Mouse (Mus musculus): ENCODE measurements around the gene Tshb. TPM values are rescaled to one million over a fixed set of nuclear protein-coding genes. Genes with fewer than 3 reads are reported as not detected.

Tshb gene
- polyA plus RNA-seq (2012; ENCODE audit: insufficient read depth, insufficient read length, missing spikeins), result not detected in 2 replicates

- Histone ChIP-seq H3K27ac (ENCODE audit: insufficient read depth, low read depth, low read length) (no peak within 1 kb of the TSS), H3K4me1 (ENCODE audit: control insufficient read depth, insufficient read depth, low read length) (no peaks in the 10 kb centered on the region), H3K4me3 (ENCODE audit: insufficient read depth, low read length) (no peak within 1 kb of the TSS)
- no peak for TF ChIP-seq POLR2A (IDR thresholded peaks at IDR 0.05; ENCODE audit: borderline replicate concordance, low read depth, low read length)
- no peak for TF ChIP-seq CTCF (IDR thresholded peaks at IDR 0.05; ENCODE audit: low read depth, low read length)
These were observed at the start of gene Tshb for GRCm38 (mm10) chr3:102782618-102783017. TSS of gene Tshb (minus strand) at chr3:102782718.

GRCm38 (mm10) chr3:102803937-102804336 lies 21.4 kb upstream of the Tshb start:
- no peaks in the 10 kb centered on the region for H3K4me1 ChIP-seq (ENCODE audit: control insufficient read depth, insufficient read depth, low read length)
- H3K4me3 ChIP-seq (ENCODE audit: insufficient read depth, low read length), result no peak overlapping the region
- TF ChIP-seq CTCF (IDR thresholded peaks at IDR 0.05; ENCODE audit: low read depth, low read length) (no peak), POLR2A (IDR thresholded peaks at IDR 0.05; ENCODE audit: borderline replicate concordance, low read depth, low read length) (no peak)
- no peak overlapping the region for H3K27ac ChIP-seq (ENCODE audit: insufficient read depth, low read depth, low read length)

- no peaks in the 10 kb centered on the region for H3K4me1 ChIP-seq (ENCODE audit: control insufficient read depth, insufficient read depth, low read length)
- H3K4me3 ChIP-seq (ENCODE audit: insufficient read depth, low read length), result no peak overlapping the region
- H3K27ac ChIP-seq (ENCODE audit: insufficient read depth, low read depth, low read length), result no peak overlapping the region
- TF ChIP-seq POLR2A (IDR thresholded peaks at IDR 0.05; ENCODE audit: borderline replicate concordance, low read depth, low read length) (no peak), CTCF (IDR thresholded peaks at IDR 0.05; ENCODE audit: low read depth, low read length) (no peak)
These were observed 4.9 kb upstream of the Tshb start for GRCm38 (mm10) chr3:102787369-102787768.

- no peak overlapping the region for H3K4me3 ChIP-seq (ENCODE audit: insufficient read depth, low read length)
These were observed 9.5 kb downstream of the Tshb start for GRCm38 (mm10) chr3:102773018-102773417.

GRCm38 (mm10) chr3:102764850-102765249 lies 17.7 kb downstream of the Tshb start:
- no peaks in the 10 kb centered on the region for H3K4me1 ChIP-seq (ENCODE audit: control insufficient read depth, insufficient read depth, low read length)
- TF ChIP-seq CTCF (IDR thresholded peaks at IDR 0.05; ENCODE audit: low read depth, low read length), result no peak
- H3K4me3 ChIP-seq (ENCODE audit: insufficient read depth, low read length), result no peak overlapping the region
- H3K27ac ChIP-seq (ENCODE audit: insufficient read depth, low read depth, low read length), result no peak overlapping the region

More at GRCm38 (mm10) chr3:102773018-102773417, 9.5 kb downstream of the Tshb start:
- Histone ChIP-seq H3K27ac (ENCODE audit: insufficient read depth, low read depth, low read length) (no peak overlapping the region), H3K4me1 (ENCODE audit: control insufficient read depth, insufficient read depth, low read length) (no peaks in the 10 kb centered on the region)
- TF ChIP-seq POLR2A (IDR thresholded peaks at IDR 0.05; ENCODE audit: borderline replicate concordance, low read depth, low read length) (no peak), CTCF (IDR thresholded peaks at IDR 0.05; ENCODE audit: low read depth, low read length) (no peak)

- no peak overlapping the region for H3K4me3 ChIP-seq (ENCODE audit: insufficient read depth, low read length)
- no peaks in the 10 kb centered on the region for H3K4me1 ChIP-seq (ENCODE audit: control insufficient read depth, insufficient read depth, low read length)
- no peak overlapping the region for H3K27ac ChIP-seq (ENCODE audit: insufficient read depth, low read depth, low read length)
- TF ChIP-seq POLR2A (IDR thresholded peaks at IDR 0.05; ENCODE audit: borderline replicate concordance, low read depth, low read length) (no peak), CTCF (IDR thresholded peaks at IDR 0.05; ENCODE audit: low read depth, low read length) (no peak)
These were observed 18.7 kb downstream of the Tshb start for GRCm38 (mm10) chr3:102763713-102764400.

GRCm38 (mm10) chr3:102762388-102762787 lies 20.1 kb downstream of the Tshb start:
- no peak for TF ChIP-seq CTCF (IDR thresholded peaks at IDR 0.05; ENCODE audit: low read depth, low read length)
- TF ChIP-seq POLR2A (IDR thresholded peaks at IDR 0.05; ENCODE audit: borderline replicate concordance, low read depth, low read length), result no peak
- Histone ChIP-seq H3K4me3 (ENCODE audit: insufficient read depth, low read length) (no peak overlapping the region), H3K4me1 (ENCODE audit: control insufficient read depth, insufficient read depth, low read length) (no peaks in the 10 kb centered on the region)

GRCm38 (mm10) chr3:102760236-102760635 lies 22.3 kb downstream of the Tshb start:
- H3K4me3 ChIP-seq (ENCODE audit: insufficient read depth, low read length), result no peak overlapping the region
- TF ChIP-seq POLR2A (IDR thresholded peaks at IDR 0.05; ENCODE audit: borderline replicate concordance, low read depth, low read length) (no peak), CTCF (IDR thresholded peaks at IDR 0.05; ENCODE audit: low read depth, low read length) (no peak)
- no peaks in the 10 kb centered on the region for H3K4me1 ChIP-seq (ENCODE audit: control insufficient read depth, insufficient read depth, low read length)
- H3K27ac ChIP-seq (ENCODE audit: insufficient read depth, low read depth, low read length), result no peak overlapping the region

More at GRCm38 (mm10) chr3:102762388-102762787, 20.1 kb downstream of the Tshb start:
- H3K27ac ChIP-seq (ENCODE audit: insufficient read depth, low read depth, low read length), result no peak overlapping the region

GRCm38 (mm10) chr3:102757019-102757418 lies 25.5 kb downstream of the Tshb start:
- H3K4me1 ChIP-seq (ENCODE audit: control insufficient read depth, insufficient read depth, low read length), result no peaks in the 10 kb centered on the region
- H3K27ac ChIP-seq (ENCODE audit: insufficient read depth, low read depth, low read length), result no peak overlapping the region
- TF ChIP-seq CTCF (IDR thresholded peaks at IDR 0.05; ENCODE audit: low read depth, low read length) (no peak), POLR2A (IDR thresholded peaks at IDR 0.05; ENCODE audit: borderline replicate concordance, low read depth, low read length) (no peak)
- no peak overlapping the region for H3K4me3 ChIP-seq (ENCODE audit: insufficient read depth, low read length)

GRCm38 (mm10) chr3:102755801-102756200 lies 26.7 kb downstream of the Tshb start:
- no peak overlapping the region for H3K27ac ChIP-seq (ENCODE audit: insufficient read depth, low read depth, low read length)
- TF ChIP-seq CTCF (IDR thresholded peaks at IDR 0.05; ENCODE audit: low read depth, low read length) (no peak), POLR2A (IDR thresholded peaks at IDR 0.05; ENCODE audit: borderline replicate concordance, low read depth, low read length) (no peak)
- H3K4me3 ChIP-seq (ENCODE audit: insufficient read depth, low read length), result no peak overlapping the region
- H3K4me1 ChIP-seq (ENCODE audit: control insufficient read depth, insufficient read depth, low read length), result no peaks in the 10 kb centered on the region
